11 mouse cellular contexts compared by ENCODE assay signal in the genomic region with DNA sequence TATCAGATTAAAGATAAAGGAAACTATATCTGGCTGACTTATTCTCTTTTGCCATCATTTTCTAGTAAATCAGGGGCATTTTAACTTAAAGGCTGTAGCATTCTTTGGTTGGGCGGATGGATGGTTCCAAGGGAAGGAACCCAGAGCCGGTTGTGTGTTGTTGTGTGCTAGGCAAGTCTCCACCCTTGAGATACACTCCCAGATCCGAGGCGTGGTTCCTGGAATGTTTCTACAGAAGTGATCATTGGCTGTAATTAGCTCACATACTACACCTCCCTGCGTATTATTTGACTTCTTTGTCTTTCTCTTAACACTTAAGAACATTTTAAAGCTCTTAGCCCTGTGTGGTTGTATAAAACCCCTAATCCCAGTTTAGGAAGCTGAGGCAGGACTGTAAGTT.
"Had no signal": no experiment of that assay in that cellular context is flagged by ENCODE, and none has a peak within 500 bp of the region (broad histone marks: within the 10 kb centered on the region; RNA-seq: fewer than 3 reads in every experiment).

No protein-coding gene starts in this region.

- DNase-seq: retina, postnatal 1 day; right cerebral cortex, adult 18-20 months; right cerebral cortex, postnatal 14 days; right cerebral cortex, postnatal 25 days; right cerebral cortex, postnatal 4 days; spleen, adult 18-20 months; thymus, adult 18-20 months; thymus, adult 2 months; thymus, postnatal 14 days; thymus, postnatal 36 days; thymus, postnatal 4 days had no signal
